7 mouse cellular contexts compared by ENCODE assay signal in genomic region chr11:17257861-17258260, GRCm38 (mm10). TPM values are rescaled to one million over a fixed set of nuclear protein-coding genes. Genes with fewer than 3 reads are reported as not detected.
DNase-seq lines count a peak whose midpoint lies in the region; ATAC-seq and TF ChIP-seq lines count a peak whose summit lies in the region.

No protein-coding gene starts in this region.

- H3K9me3 ChIP-seq in forebrain, embryonic 13.5 days (replicated peaks) = no peaks in the 10 kb centered on the region
- no peaks in the 10 kb centered on the region for H3K9me3 ChIP-seq in kidney, embryonic 14.5 days (ENCODE audit: control insufficient read depth, low read length)
- no peaks in the 10 kb centered on the region for H3K9me3 ChIP-seq in liver, embryonic 16.5 days (replicated peaks; ENCODE audit: control insufficient read depth, low read length)

- TF ChIP-seq POLR2A in bone marrow, adult 2 months (IDR thresholded peaks at IDR 0.05; ENCODE audit: borderline replicate concordance, control insufficient read depth, low read depth, low read length) = no peak

- H3K36me3 ChIP-seq in forebrain, embryonic 13.5 days (ENCODE audit: poor library complexity, severe bottlenecking) = no peaks in the 10 kb centered on the region
- no peaks in the 10 kb centered on the region for H3K36me3 ChIP-seq in kidney, embryonic 14.5 days (ENCODE audit: control insufficient read depth, insufficient read depth, low read length)
- H3K36me3 ChIP-seq in liver, embryonic 16.5 days (ENCODE audit: control insufficient read depth, insufficient read depth) = no peaks in the 10 kb centered on the region

- peak overlapping the region; percentile 74 for H3K4me2 ChIP-seq in forebrain, embryonic 13.5 days
- H3K4me2 ChIP-seq in kidney, embryonic 14.5 days (replicated peaks; ENCODE audit: low read depth, low read length) = peak overlapping the region; percentile 54
- H3K4me2 ChIP-seq in liver, embryonic 16.5 days (ENCODE audit: low read depth, low read length) = peak overlapping the region; percentile 78

- WGBS in bone marrow, adult 2 months = under 1% methylated on average over 17 of the region's 17 CpGs
- under 1% methylated on average over 17 of the region's 17 CpGs for WGBS in forebrain, embryonic 13.5 days
- WGBS in kidney, embryonic 14.5 days = 1% methylated on average over 17 of the region's 17 CpGs
- WGBS in liver, embryonic 16.5 days (ENCODE audit: insufficient replicate concordance) = under 1% methylated on average over 17 of the region's 17 CpGs

- no peak for TF ChIP-seq CTCF in bone marrow, adult 2 months (IDR thresholded peaks at IDR 0.05; ENCODE audit: control insufficient read depth, insufficient read depth, low read length)

- H3K27ac ChIP-seq in bone marrow, adult 2 months (ENCODE audit: control insufficient read depth, insufficient read depth, low read depth, low read length, poor library complexity) = peak overlapping the region; percentile 74
- peak overlapping the region; percentile 85 for H3K27ac ChIP-seq in forebrain, embryonic 13.5 days
- H3K27ac ChIP-seq in kidney, embryonic 14.5 days (ENCODE audit: low read depth, low read length) = peak overlapping the region; percentile 82
- peak overlapping the region; percentile 91 for H3K27ac ChIP-seq in liver, embryonic 16.5 days (ENCODE audit: low read length)

- H3K4me3 ChIP-seq in bone marrow, adult 2 months (replicated peaks; ENCODE audit: control insufficient read depth, low read depth, low read length) = peak overlapping the region; percentile 79
- peak overlapping the region; percentile 67 for H3K4me3 ChIP-seq in forebrain, embryonic 13.5 days
- peak overlapping the region; percentile 77 for H3K4me3 ChIP-seq in kidney, embryonic 14.5 days (ENCODE audit: low read length)
- peak overlapping the region; percentile 95 for H3K4me3 ChIP-seq in liver, embryonic 16.5 days (ENCODE audit: low read depth, low read length)

- peak overlapping the region; percentile 77 for H3K9ac ChIP-seq in forebrain, embryonic 13.5 days
- H3K9ac ChIP-seq in kidney, embryonic 14.5 days (ENCODE audit: low read depth, low read length) = peak overlapping the region; percentile 91
- H3K9ac ChIP-seq in liver, embryonic 16.5 days (ENCODE audit: low read depth, low read length) = peak overlapping the region; percentile 86

- ATAC-seq in forebrain, embryonic 13.5 days = peak; percentile 23
- ATAC-seq in kidney, embryonic 14.5 days (ENCODE audit: low FRiP score, low TSS enrichment) = peak; percentile 37; the same call in 1 of the 2 replicates
- ATAC-seq in liver, embryonic 16.5 days (ENCODE audit: low read depth) = peak; percentile 26

- no peaks in the 10 kb centered on the region for H3K27me3 ChIP-seq in forebrain, embryonic 13.5 days
- no peaks in the 10 kb centered on the region for H3K27me3 ChIP-seq in kidney, embryonic 14.5 days (ENCODE audit: control insufficient read depth, insufficient read depth, low read length)
- no peaks in the 10 kb centered on the region for H3K27me3 ChIP-seq in liver, embryonic 16.5 days (ENCODE audit: control insufficient read depth, insufficient read depth, low read depth, low read length)

- H3K4me1 ChIP-seq in bone marrow, adult 2 months (ENCODE audit: control insufficient read depth, insufficient read depth, low read length) = no peaks in the 10 kb centered on the region
- H3K4me1 ChIP-seq in forebrain, embryonic 13.5 days = peaks cover 18% of the 10 kb centered on the region
- peaks cover 7% of the 10 kb centered on the region; the same call in 1 of the 2 replicates for H3K4me1 ChIP-seq in kidney, embryonic 14.5 days (ENCODE audit: control insufficient read depth, insufficient read depth, low read length)
- peaks cover 3% of the 10 kb centered on the region for H3K4me1 ChIP-seq in liver, embryonic 16.5 days (ENCODE audit: control insufficient read depth, low read depth, low read length)

- peak; percentile 19 for DNase-seq in right cerebral cortex, adult 18-20 months
- DNase-seq in right cerebral cortex, postnatal 25 days = no peak
- DNase-seq in right cerebral cortex, postnatal 14 days = peak; percentile 28

RNA-seq across cellular contexts. Expression of gene C1d, which starts 0.5 kb away (rescaled TPM):
- 40.3 and 51.1 TPM in 2 replicates for polyA plus RNA-seq in bone marrow, adult 2 months (2011; ENCODE audit: insufficient read depth, insufficient read length, low replicate concordance, missing spikeins)
- 101 and 111 TPM in 2 replicates for polyA plus RNA-seq in forebrain, embryonic 13.5 days (2015; fragmentation: Nextera tagmentation; extraction: Ambion mirVana)
- polyA plus RNA-seq in kidney, embryonic 14.5 days (2014; fragmentation: Nextera tagmentation; extraction: Ambion mirVana) = 102 and 146 TPM in 2 replicates
- polyA plus RNA-seq in liver, embryonic 16.5 days (2015; fragmentation: Nextera tagmentation; extraction: Ambion mirVana) = 34.4 and 41.2 TPM in 2 replicates

RNA-seq across cellular contexts. Expression of gene Pno1, which starts 46.5 kb away (rescaled TPM):
- polyA plus RNA-seq in bone marrow, adult 2 months (2011; ENCODE audit: insufficient read depth, insufficient read length, low replicate concordance, missing spikeins) = 9.6 and 28.6 TPM in 2 replicates
- polyA plus RNA-seq in forebrain, embryonic 13.5 days (2015; fragmentation: Nextera tagmentation; extraction: Ambion mirVana) = 53.9 and 56.6 TPM in 2 replicates
- 93.0 and 103 TPM in 2 replicates for polyA plus RNA-seq in kidney, embryonic 14.5 days (2014; fragmentation: Nextera tagmentation; extraction: Ambion mirVana)
- 21.5 and 28.5 TPM in 2 replicates for polyA plus RNA-seq in liver, embryonic 16.5 days (2015; fragmentation: Nextera tagmentation; extraction: Ambion mirVana)
